ENCODE assay signal across 8 mouse cellular contexts in the genomic region with DNA sequence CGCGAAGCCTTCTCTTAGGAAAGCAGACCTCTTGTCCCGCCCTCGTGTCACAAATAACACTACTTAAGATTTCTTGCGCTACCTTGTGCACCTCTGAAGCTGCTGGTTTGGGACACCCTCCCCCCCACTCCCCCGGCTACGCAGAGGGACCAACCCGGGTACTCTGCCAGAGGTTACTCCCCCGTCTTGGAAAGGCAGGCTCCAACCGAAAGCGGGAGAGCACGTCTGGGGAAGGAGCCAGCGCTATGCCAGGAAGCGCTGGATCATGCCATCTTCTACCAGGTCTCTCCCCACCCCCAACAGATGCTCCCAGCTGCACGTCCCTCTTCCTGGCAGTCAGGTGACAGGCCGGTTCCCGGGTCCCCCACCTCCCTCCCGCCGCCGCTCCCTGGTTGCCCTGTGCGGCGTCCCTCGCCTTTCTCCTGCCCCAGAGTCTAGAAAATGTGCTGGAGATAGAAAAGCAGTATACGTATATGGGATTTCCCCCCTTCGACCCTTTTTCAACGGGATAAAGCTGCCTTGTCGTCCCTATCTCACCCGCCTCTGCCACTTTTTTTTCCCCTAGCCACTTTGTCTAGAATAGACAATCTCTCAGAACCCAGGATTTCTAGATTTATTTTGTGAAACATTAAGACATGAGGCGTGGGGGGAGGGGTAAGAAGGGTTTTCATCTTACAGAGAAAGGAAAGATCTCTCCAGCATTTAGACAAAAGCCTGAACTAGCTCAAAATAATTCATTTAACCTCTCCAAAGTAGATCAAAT. TPM values are rescaled to one million over a fixed set of nuclear protein-coding genes. Genes with fewer than 3 reads are reported as not detected.
DNase-seq lines count a peak whose midpoint lies in the region; ATAC-seq and TF ChIP-seq lines count a peak whose summit lies in the region.

No protein-coding gene starts in this region.

- H3K4me1 ChIP-seq in bone marrow, adult 2 months (ENCODE audit: control insufficient read depth, insufficient read depth, low read length), result peaks cover 2% of the 10 kb centered on the region; the same call in 1 of the 2 replicates
- H3K4me1 ChIP-seq in embryonic fibroblast, embryonic 13.5 days (ENCODE audit: control insufficient read depth, insufficient read depth, low read length), result peaks cover 6% of the 10 kb centered on the region
- peaks cover 14% of the 10 kb centered on the region for H3K4me1 ChIP-seq in stomach, embryonic 14.5 days (ENCODE audit: control insufficient read depth, insufficient read depth, low read length)

- no peaks in the 10 kb centered on the region for H3K36me3 ChIP-seq in macrophage (ENCODE audit: inconsistent target)
- H3K36me3 ChIP-seq in stomach, embryonic 14.5 days (ENCODE audit: control insufficient read depth, insufficient read depth, low read length), result no peaks in the 10 kb centered on the region

- H3K27ac ChIP-seq in bone marrow, adult 2 months (ENCODE audit: control insufficient read depth, insufficient read depth, low read depth, low read length, poor library complexity), result peak overlapping the region; percentile 95
- H3K27ac ChIP-seq in embryonic fibroblast, embryonic 13.5 days (ENCODE audit: insufficient read depth, low read length), result no peak overlapping the region
- H3K27ac ChIP-seq in macrophage, result peak overlapping the region; percentile 78
- H3K27ac ChIP-seq in stomach, embryonic 14.5 days (ENCODE audit: low read length), result peak overlapping the region; percentile 91

- peak overlapping the region; percentile 93 for H3K9ac ChIP-seq in stomach, embryonic 14.5 days (replicated peaks; ENCODE audit: low read depth, low read length)

- peaks cover 32% of the 10 kb centered on the region for H3K79me2 ChIP-seq in macrophage (ENCODE audit: inconsistent target)

- intact Hi-C loops in heart, postnatal 25 days (cut with DNase I), result loop anchor here (2.0 to 5.0 kb wide), 5 partner anchors 15 to 388 kb away; no protein-coding TSS in a partner anchor

- 3% methylated on average over 29 of the region's 29 CpGs for WGBS in bone marrow, adult 2 months
- WGBS in macrophage (ENCODE audit: missing documents), result 7% methylated on average over 29 of the region's 29 CpGs
- under 1% methylated on average over 29 of the region's 29 CpGs for WGBS in stomach, embryonic 14.5 days

- TF ChIP-seq CTCF in bone marrow, adult 2 months (IDR thresholded peaks at IDR 0.05; ENCODE audit: control insufficient read depth, insufficient read depth, low read length), result no peak
- no peak for TF ChIP-seq CTCF in embryonic fibroblast, embryonic 13.5 days (IDR thresholded peaks at IDR 0.05; ENCODE audit: borderline replicate concordance, insufficient read depth, low read length)

- ATAC-seq in stomach, embryonic 14.5 days (ENCODE audit: insufficient number of reproducible peaks, insufficient read depth, low FRiP score, low read depth), result peak; percentile 57

- H3K4me2 ChIP-seq in stomach, embryonic 14.5 days (replicated peaks; ENCODE audit: low read depth, low read length), result peak overlapping the region; percentile 93

- peak; percentile 98 for DNase-seq in heart, adult 11 months
- DNase-seq in heart, postnatal 25 days (ENCODE audit: low spot score), result no peak
- peak; percentile 70 for DNase-seq in heart, postnatal 4 days
- DNase-seq in left cerebral cortex, adult 11 months (ENCODE audit: low spot score), result peak; percentile 48

- H3K27me3 ChIP-seq in stomach, embryonic 14.5 days (ENCODE audit: control insufficient read depth, insufficient read depth, low read length), result no peaks in the 10 kb centered on the region

- H3K4me3 ChIP-seq in bone marrow, adult 2 months (replicated peaks; ENCODE audit: control insufficient read depth, low read depth, low read length), result peak overlapping the region; percentile 92
- H3K4me3 ChIP-seq in embryonic fibroblast, embryonic 13.5 days (ENCODE audit: insufficient read depth, low read length), result peak overlapping the region; percentile 61
- peak overlapping the region; percentile 57 for H3K4me3 ChIP-seq in macrophage (ENCODE audit: inconsistent target)
- H3K4me3 ChIP-seq in stomach, embryonic 14.5 days (ENCODE audit: low read depth, low read length), result peak overlapping the region; percentile 95

- no peak for TF ChIP-seq POLR2A in bone marrow, adult 2 months (IDR thresholded peaks at IDR 0.05; ENCODE audit: borderline replicate concordance, control insufficient read depth, low read depth, low read length)
- TF ChIP-seq POLR2A in embryonic fibroblast, embryonic 13.5 days (IDR thresholded peaks at IDR 0.05; ENCODE audit: low read depth, low read length), result no peak

- H3K9me3 ChIP-seq in stomach, embryonic 14.5 days (ENCODE audit: control insufficient read depth, low read depth, low read length), result no peaks in the 10 kb centered on the region

RNA-seq across cellular contexts. Expression of a gene that starts 0.9 kb away (rescaled TPM):
- 10 to 100 TPM; 27.9 to 33.0 TPM for total RNA-seq in heart, postnatal 25 days (2021)
- polyA plus RNA-seq in bone marrow, adult 2 months (2011; ENCODE audit: insufficient read depth, insufficient read length, low replicate concordance, missing spikeins), result 21.4 and 30.7 TPM in 2 replicates
- polyA plus RNA-seq in embryonic fibroblast, embryonic 13.5 days (2011; ENCODE audit: insufficient read length, low read depth, missing spikeins), result 4.9 and 7.0 TPM in 2 replicates
- 10 to 100 TPM; 29.9 to 33.8 TPM for total RNA-seq in heart, postnatal 4 days (2021)
- 100 to 1,000 TPM in 13 of 26 experiments, 10 to 100 TPM in 13; 30.3 to 165 (median 107) TPM for total RNA-seq in macrophage (2018; cell fraction: chromatin; rRNA removed)
- total RNA-seq in macrophage (2018; cell fraction: cytosol; rRNA removed), result 100 to 1,000 TPM in 6 of 26 experiments, 10 to 100 TPM in 20; 25.9 to 112 (median 84.7) TPM
- 100 to 1,000 TPM in 12 of 26 experiments, 10 to 100 TPM in 14; 53.0 to 197 (median 92.2) TPM for total RNA-seq in macrophage (2018; cell fraction: nucleus; rRNA removed)
- polyA plus RNA-seq in macrophage (2018), result 17.8 to 36.0 TPM (median 34.3 TPM) in 3 replicates
- 32.0 and 36.7 TPM in 2 replicates for polyA plus RNA-seq in stomach, embryonic 14.5 days (2014; fragmentation: Nextera tagmentation; extraction: Ambion mirVana)
